Mouse (Mus musculus) brain, adult 2 months (tissue): ENCODE measurements around the gene Ptprn2.

Experiments used
- DNase-seq: peaks from one replicate; pipeline ENCODE4 v3.0.0; 2011; ENCODE audit warnings: low read depth, low spot score

The Ptprn2 gene

GRCm38 (mm10) chr12:116975547-116975946 lies 490.0 kb downstream of the Ptprn2 start:
- no peak for DNase-seq

GRCm38 (mm10) chr12:116976981-116977380 lies 491.5 kb downstream of the Ptprn2 start:
- no peak for DNase-seq

- DNase-seq = peak; percentile 32
Measured at GRCm38 (mm10) chr12:116978201-116978600, 492.7 kb downstream of the Ptprn2 start.

- no peak for DNase-seq
Measured at GRCm38 (mm10) chr12:116981315-116981714, 495.8 kb downstream of the Ptprn2 start.

GRCm38 (mm10) chr12:116989144-116989543 lies 503.6 kb downstream of the Ptprn2 start:
- peak; percentile 40 for DNase-seq

GRCm38 (mm10) chr12:117001546-117002148 lies 516.1 kb downstream of the Ptprn2 start:
- peak; percentile 73 for DNase-seq

- no peak for DNase-seq
Measured at GRCm38 (mm10) chr12:117016753-117017595, 531.5 kb downstream of the Ptprn2 start.

GRCm38 (mm10) chr12:117017912-117018311 lies 532.4 kb downstream of the Ptprn2 start:
- no peak for DNase-seq

- DNase-seq = no peak
Measured at GRCm38 (mm10) chr12:117023235-117023634, 537.7 kb downstream of the Ptprn2 start.

- DNase-seq = peak; percentile 86
Measured at GRCm38 (mm10) chr12:117024916-117025315, 539.4 kb downstream of the Ptprn2 start.

GRCm38 (mm10) chr12:117025676-117026075 lies 540.2 kb downstream of the Ptprn2 start:
- DNase-seq = no peak

- DNase-seq = no peak
Measured at GRCm38 (mm10) chr12:117027351-117027750, 541.8 kb downstream of the Ptprn2 start.

GRCm38 (mm10) chr12:117028333-117028961 lies 542.9 kb downstream of the Ptprn2 start:
- no peak for DNase-seq

- no peak for DNase-seq
Measured at GRCm38 (mm10) chr12:117033172-117033571, 547.7 kb downstream of the Ptprn2 start.

GRCm38 (mm10) chr12:117034506-117034905 lies 549.0 kb downstream of the Ptprn2 start:
- DNase-seq = no peak

GRCm38 (mm10) chr12:117035243-117035642 lies 549.7 kb downstream of the Ptprn2 start:
- DNase-seq = peak; percentile 82

GRCm38 (mm10) chr12:117039411-117039810 lies 553.9 kb downstream of the Ptprn2 start:
- no peak for DNase-seq

- no peak for DNase-seq
Measured at GRCm38 (mm10) chr12:117041409-117041808, 555.9 kb downstream of the Ptprn2 start.

- DNase-seq = no peak
Measured at GRCm38 (mm10) chr12:117042706-117043105, 557.2 kb downstream of the Ptprn2 start.

GRCm38 (mm10) chr12:117047384-117048251 lies 562.1 kb downstream of the Ptprn2 start:
- DNase-seq = no peak

GRCm38 (mm10) chr12:117049829-117050228 lies 564.3 kb downstream of the Ptprn2 start:
- DNase-seq = no peak
